Mouse (Mus musculus) MEL (cell line): ENCODE measurements at regions not wholly inside any gene's neighbourhood (a gene's known extent, or its start where the extent isn't known, plus 50 kb on each side); places are given as distances from the start of the nearest gene placed in this dataset.

Source experiments
- DNase-seq: peaks from one replicate; pipeline ENCODE4 v3.0.0; 2011; ENCODE audit warnings: low read depth, low spot score
- H3K27ac ChIP-seq: 2 replicates; pipeline ENCODE4 v1.5.1; 2012; ENCODE audit warnings: low read depth, mild to moderate bottlenecking, control low read depth, low read length, moderate library complexity; ENCODE audit not compliant: control insufficient read depth
- H3K27me3 ChIP-seq, 2 experiments: fragments of 150-350 bp in 1 of 2; sonication (generic) in 1 of 2; 2 replicates each; pipeline ENCODE4 v1.6.1; 2012; ENCODE audit warnings: low read length in 2 of 2, mild to moderate bottlenecking in 2 of 2, improper control_type of control experiment in 1 of 2, moderate library complexity in 1 of 2; ENCODE audit not compliant: insufficient read depth in 2 of 2, control insufficient read depth in 1 of 2
- H3K36me3 ChIP-seq, 2 experiments: 2 replicates each; pipeline ENCODE4 v1.6.1; 2012 to 2014; ENCODE audit warnings: low read length in 2 of 2, improper control_type of control experiment in 1 of 2, inconsistent platforms in 1 of 2, mild to moderate bottlenecking in 1 of 2; ENCODE audit not compliant: insufficient read depth in 2 of 2, control insufficient read depth in 1 of 2
- H3K4me1 ChIP-seq, 2 experiments: fragments of 150-350 bp in 1 of 2; sonication (generic) in 1 of 2; 2 replicates each; pipeline ENCODE4 v1.6.1; 2012; ENCODE audit warnings: low read length in 2 of 2, improper control_type of control experiment in 1 of 2, mild to moderate bottlenecking in 1 of 2; ENCODE audit not compliant: insufficient read depth in 2 of 2, control insufficient read depth in 1 of 2
- H3K4me3 ChIP-seq, 2 experiments: fragments of 150-350 bp in 1 of 2; sonication (generic) in 1 of 2; 2 replicates each; pipeline ENCODE4 v1.5.1; 2012; ENCODE audit warnings: low read depth in 2 of 2, low read length in 2 of 2, mild to moderate bottlenecking in 2 of 2, moderate library complexity in 2 of 2, control low read depth in 1 of 2, improper control_type of control experiment in 1 of 2; ENCODE audit not compliant: control insufficient read depth in 1 of 2, insufficient read depth in 1 of 2
- H3K79me2 ChIP-seq: 2 replicates; pipeline ENCODE4 v1.6.1; 2012; ENCODE audit warnings: mild to moderate bottlenecking, low read length, moderate library complexity; ENCODE audit not compliant: control insufficient read depth, poor library complexity, insufficient read depth
- H3K9ac ChIP-seq: 2 replicates; pipeline ENCODE4 v1.6.1; 2012; ENCODE audit warnings: low read depth, mild to moderate bottlenecking, control low read depth, low read length, moderate library complexity; ENCODE audit not compliant: control insufficient read depth, poor library complexity, severe bottlenecking
- H3K9me3 ChIP-seq: fragments of 150-350 bp; sonication (generic); replicated peaks from 2 replicates; pipeline ENCODE4 v1.6.1; 2012; ENCODE audit warnings: mild to moderate bottlenecking, low read length, improper control_type of control experiment, moderate library complexity; ENCODE audit not compliant: insufficient read depth
- BHLHE40 ChIP-seq: IDR thresholded peaks from 2 replicates; pipeline ENCODE4 v1.6.1; 2012; ENCODE audit warnings: low read depth, mild to moderate bottlenecking, inconsistent platforms, low read length, improper control_type of control experiment, borderline replicate concordance
- CHD1 ChIP-seq: IDR thresholded peaks from 2 replicates; pipeline ENCODE4 v1.6.1; 2012; ENCODE audit warnings: low read depth, mild to moderate bottlenecking, inconsistent platforms, low read length, improper control_type of control experiment
- CHD2 ChIP-seq: IDR thresholded peaks from 2 replicates; pipeline ENCODE4 v1.6.1; 2011; ENCODE audit warnings: low read length, improper control_type of control experiment
- CTCF ChIP-seq, 3 experiments: IDR thresholded peaks in 2 of 3; conservative IDR thresholded peaks in 1 of 3; 2 replicates each; pipeline ENCODE4 v1.5.1; 2011 to 2012; ENCODE audit warnings: low read length in 3 of 3, low read depth in 2 of 3, mild to moderate bottlenecking in 2 of 3, improper control_type of control experiment in 1 of 3, inconsistent platforms in 1 of 3, mixed read lengths in 1 of 3, moderate library complexity in 1 of 3; ENCODE audit not compliant: control insufficient read depth in 1 of 3, insufficient read depth in 1 of 3, poor library complexity in 1 of 3, severe bottlenecking in 1 of 3
- E2F4 ChIP-seq: IDR thresholded peaks from 2 replicates; pipeline ENCODE4 v1.6.1; 2011; ENCODE audit warnings: low read depth, low read length, improper control_type of control experiment, borderline replicate concordance
- ELF1 ChIP-seq: IDR thresholded peaks from 2 replicates; pipeline ENCODE4 v1.6.1; 2014; ENCODE audit warnings: low read depth, mild to moderate bottlenecking, inconsistent platforms, low read length, improper control_type of control experiment, moderate library complexity
- GABPA ChIP-seq: IDR thresholded peaks from 2 replicates; pipeline ENCODE4 v1.6.1; 2012; ENCODE audit warnings: low read depth, mild to moderate bottlenecking, inconsistent platforms, low read length, improper control_type of control experiment, moderate library complexity
- JUND ChIP-seq: IDR thresholded peaks from 2 replicates; pipeline ENCODE4 v1.6.1; 2011; ENCODE audit warnings: low read depth, mild to moderate bottlenecking, improper control_type of control experiment, low read length
- MAFK ChIP-seq: IDR thresholded peaks from 2 replicates; pipeline ENCODE4 v1.6.1; 2011; ENCODE audit warnings: low read depth, mild to moderate bottlenecking, low read length, improper control_type of control experiment, borderline replicate concordance
- MAZ ChIP-seq: IDR thresholded peaks from 2 replicates; pipeline ENCODE4 v1.6.1; 2012; ENCODE audit warnings: low read depth, mild to moderate bottlenecking, inconsistent platforms, low read length, improper control_type of control experiment
- MYC ChIP-seq: IDR thresholded peaks from 2 replicates; pipeline ENCODE4 v1.6.1; 2011; ENCODE audit warnings: low read depth, mild to moderate bottlenecking, low read length, improper control_type of control experiment, moderate library complexity
- POLR2A ChIP-seq, 2 experiments: IDR thresholded peaks; 2 replicates each; pipeline ENCODE4 v1.6.1; 2011 to 2012; ENCODE audit warnings: low read length in 2 of 2, mild to moderate bottlenecking in 2 of 2, control low read depth in 1 of 2, improper control_type of control experiment in 1 of 2, low read depth in 1 of 2, moderate library complexity in 1 of 2; ENCODE audit not compliant: control insufficient read depth in 1 of 2, insufficient read depth in 1 of 2, poor library complexity in 1 of 2
- POLR2AphosphoS2 ChIP-seq: IDR thresholded peaks from 2 replicates; pipeline ENCODE4 v1.6.1; 2011; ENCODE audit warnings: low read length, improper control_type of control experiment
- POLR2AphosphoS5 ChIP-seq: IDR thresholded peaks from 2 replicates; pipeline ENCODE4 v1.6.1; 2012; ENCODE audit warnings: low read depth, borderline replicate concordance, mild to moderate bottlenecking, inconsistent platforms, low read length, moderate library complexity, mixed read lengths
- RAD21 ChIP-seq: IDR thresholded peaks from 2 replicates; pipeline ENCODE4 v1.6.1; 2011; ENCODE audit warnings: mild to moderate bottlenecking, low read depth, low read length, improper control_type of control experiment
- RCOR1 ChIP-seq: IDR thresholded peaks from 2 replicates; pipeline ENCODE4 v1.6.1; 2012; ENCODE audit warnings: low read depth, mild to moderate bottlenecking, inconsistent platforms, low read length, improper control_type of control experiment
- SMC3 ChIP-seq: IDR thresholded peaks from 2 replicates; pipeline ENCODE4 v1.6.1; 2011; ENCODE audit warnings: low read depth, low read length, improper control_type of control experiment
- TBP ChIP-seq: IDR thresholded peaks from 2 replicates; pipeline ENCODE4 v1.8.0; 2011; ENCODE audit warnings: low read depth, low read length, improper control_type of control experiment
- TCF12 ChIP-seq: IDR thresholded peaks from 2 replicates; pipeline ENCODE4 v1.6.1; 2014; ENCODE audit warnings: low read depth, mild to moderate bottlenecking, inconsistent platforms, low read length, improper control_type of control experiment, moderate library complexity
- UBTF ChIP-seq: IDR thresholded peaks from 2 replicates; pipeline ENCODE4 v1.6.1; 2012; ENCODE audit warnings: low read depth, mild to moderate bottlenecking, inconsistent platforms, low read length, improper control_type of control experiment, moderate library complexity, borderline replicate concordance; ENCODE audit not compliant: insufficient read depth
- USF1 ChIP-seq: IDR thresholded peaks from 2 replicates; pipeline ENCODE4 v1.6.1; 2014; ENCODE audit warnings: low read depth, mild to moderate bottlenecking, inconsistent platforms, low read length, improper control_type of control experiment, moderate library complexity
- USF2 ChIP-seq, 2 experiments: IDR thresholded peaks; 2 replicates each; pipeline ENCODE4 v1.6.1; 2011 to 2012; ENCODE audit warnings: improper control_type of control experiment in 2 of 2, low read length in 2 of 2, borderline replicate concordance in 1 of 2, inconsistent platforms in 1 of 2, low read depth in 1 of 2, mild to moderate bottlenecking in 1 of 2; ENCODE audit not compliant: insufficient read depth in 1 of 2
- ZNF384 ChIP-seq: IDR thresholded peaks from 2 replicates; pipeline ENCODE4 v1.6.1; 2012; ENCODE audit warnings: low read depth, mild to moderate bottlenecking, inconsistent platforms, low read length, improper control_type of control experiment

- H3K36me3 ChIP-seq: no peaks in the 10 kb centered on the region
- no peaks in the 10 kb centered on the region for H3K27me3 ChIP-seq
- no peak overlapping the region for H3K9ac ChIP-seq
- H3K4me1 ChIP-seq: no peaks in the 10 kb centered on the region
- H3K9me3 ChIP-seq: no peaks in the 10 kb centered on the region
- H3K79me2 ChIP-seq: no peaks in the 10 kb centered on the region
- no peak overlapping the region for H3K4me3 ChIP-seq
- DNase-seq: no peak
- no peak for TF ChIP-seq POLR2AphosphoS2
- no peak for TF ChIP-seq ELF1
- TF ChIP-seq E2F4: no peak
- TF ChIP-seq GABPA: no peak
- no peak for TF ChIP-seq BHLHE40
- no peak for TF ChIP-seq CHD2
- no peak for TF ChIP-seq POLR2A (IDR thresholded peaks at IDR 0.05; ENCODE audit: control insufficient read depth in 1 of 2, insufficient read depth in 1 of 2, low read depth in 1 of 2, low read length in 2 of 2, poor library complexity in 1 of 2)
- no peak for TF ChIP-seq TCF12
- no peak for TF ChIP-seq RCOR1
- TF ChIP-seq CHD1: no peak
- TF ChIP-seq POLR2AphosphoS5: no peak
- TF ChIP-seq UBTF: no peak
- no peak overlapping the region for H3K27ac ChIP-seq
These were observed 116.2 kb downstream of the Ndufa4 start for GRCm38 (mm10) chr6:11791056-11791455.

- TF ChIP-seq RAD21 (peak; percentile 38), USF1 (no peak), MAZ (no peak), MAFK (no peak), TBP (no peak), SMC3 (peak; percentile 42), CTCF (IDR thresholded peaks at IDR 0.05 in 2 of 3, conservative IDR thresholded peaks at IDR 0.05 in 1 of 3; ENCODE audit: control insufficient read depth in 1 of 3, insufficient read depth in 1 of 3, low read depth in 2 of 3, low read length in 3 of 3, poor library complexity in 1 of 3, severe bottlenecking in 1 of 3) (peak in 1 of 3 experiments; percentile 50; a peak in 2 of 6 replicates), JUND (no peak), E2F4 (no peak), USF2 (IDR thresholded peaks at IDR 0.05; ENCODE audit: borderline replicate concordance in 1 of 2, insufficient read depth in 1 of 2, low read depth in 1 of 2, low read length in 2 of 2) (no peak), MYC (0 out of 2 replicates have a peak, but pooled peaks have one; percentile 29), ZNF384 (peak; percentile 88)
- no peak overlapping the region for H3K4me3 ChIP-seq
These were observed 133.3 kb downstream of the Ndufa4 start for GRCm38 (mm10) chr6:11773992-11774391.

More at GRCm38 (mm10) chr6:11773992-11774391, 133.3 kb downstream of the Ndufa4 start:
- Histone ChIP-seq H3K9me3 (no peaks in the 10 kb centered on the region), H3K27ac (no peak overlapping the region), H3K27me3 (peaks cover 0 to 3% of the 10 kb centered on the region in 2 experiments; a peak in 3 of 4 replicates), H3K79me2 (no peaks in the 10 kb centered on the region), H3K4me1 (no peaks in the 10 kb centered on the region), H3K36me3 (no peaks in the 10 kb centered on the region), H3K9ac (no peak overlapping the region)
- peak; percentile 30 for DNase-seq
